Mouse (Mus musculus): ENCODE data around the gene Gamt.
"Not testable (repeated sequence)": the region's sequence is repeated elsewhere in the genome, so short reads cannot be mapped to it uniquely, and the experiment has no call there.

Gamt gene

DNA sequence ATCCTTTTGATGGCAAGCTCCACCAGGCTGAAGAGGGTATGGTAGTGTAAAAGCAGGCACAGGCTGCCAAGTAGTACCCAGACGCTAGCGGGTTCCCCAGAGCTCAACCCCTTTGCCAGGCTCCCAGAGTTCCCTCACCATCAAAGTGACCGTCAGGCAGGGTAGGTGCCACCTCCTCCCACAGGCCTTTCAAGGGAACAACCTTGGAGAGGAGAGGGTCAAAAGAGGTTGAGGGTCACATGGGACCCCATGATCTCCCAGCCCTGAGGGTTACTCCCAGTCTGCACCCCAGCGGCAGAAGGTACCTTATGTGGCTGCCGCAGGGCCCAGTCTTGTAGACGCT, 1.4 kb downstream of the Gamt start:
- DNase-seq (ENCODE audit: extremely low read depth, low read depth, low spot score): no peak

GRCm38 (mm10) chr10:80258752-80259462, 1.9 kb downstream of the Gamt start:
- DNase-seq (ENCODE audit: extremely low read depth, low read depth, low spot score): no peak

GRCm38 (mm10) chr10:80257936-80258335, 2.9 kb downstream of the Gamt start:
- DNase-seq (ENCODE audit: extremely low read depth, low read depth, low spot score): no peak

DNA sequence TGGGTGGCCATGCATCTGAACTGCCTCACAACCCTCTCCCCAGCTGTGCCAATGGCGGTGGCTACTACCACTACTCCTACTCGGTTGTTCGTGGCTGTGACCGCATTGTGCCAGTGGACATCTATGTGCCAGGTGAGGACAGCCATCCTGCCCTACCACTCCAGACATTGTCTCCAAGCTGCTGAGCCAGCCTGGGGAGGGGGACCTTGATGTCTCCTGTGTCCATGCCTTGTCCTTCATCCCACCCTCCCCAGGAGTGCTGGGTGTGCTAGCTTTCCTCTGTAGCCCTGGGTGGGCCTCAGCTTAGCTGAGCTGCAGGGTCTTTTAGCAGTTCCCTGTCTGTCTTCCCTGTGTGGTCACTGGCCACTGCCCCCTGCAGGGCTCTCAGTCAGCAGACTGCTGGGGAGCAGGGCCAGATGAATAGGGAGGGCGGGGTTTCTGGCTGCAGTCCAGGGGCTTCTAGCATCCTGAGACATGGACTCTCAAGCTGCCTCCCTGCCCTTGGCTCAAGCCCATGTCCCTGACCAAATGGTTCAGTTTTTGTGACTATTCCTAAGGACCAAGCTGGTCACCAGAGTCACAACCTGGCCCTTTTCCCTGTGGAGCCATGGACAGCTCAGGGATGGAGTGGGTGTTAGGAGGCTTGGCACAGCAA, 4.8 kb downstream of the Gamt start:
- no peak for DNase-seq (ENCODE audit: extremely low read depth, low read depth, low spot score)

DNA sequence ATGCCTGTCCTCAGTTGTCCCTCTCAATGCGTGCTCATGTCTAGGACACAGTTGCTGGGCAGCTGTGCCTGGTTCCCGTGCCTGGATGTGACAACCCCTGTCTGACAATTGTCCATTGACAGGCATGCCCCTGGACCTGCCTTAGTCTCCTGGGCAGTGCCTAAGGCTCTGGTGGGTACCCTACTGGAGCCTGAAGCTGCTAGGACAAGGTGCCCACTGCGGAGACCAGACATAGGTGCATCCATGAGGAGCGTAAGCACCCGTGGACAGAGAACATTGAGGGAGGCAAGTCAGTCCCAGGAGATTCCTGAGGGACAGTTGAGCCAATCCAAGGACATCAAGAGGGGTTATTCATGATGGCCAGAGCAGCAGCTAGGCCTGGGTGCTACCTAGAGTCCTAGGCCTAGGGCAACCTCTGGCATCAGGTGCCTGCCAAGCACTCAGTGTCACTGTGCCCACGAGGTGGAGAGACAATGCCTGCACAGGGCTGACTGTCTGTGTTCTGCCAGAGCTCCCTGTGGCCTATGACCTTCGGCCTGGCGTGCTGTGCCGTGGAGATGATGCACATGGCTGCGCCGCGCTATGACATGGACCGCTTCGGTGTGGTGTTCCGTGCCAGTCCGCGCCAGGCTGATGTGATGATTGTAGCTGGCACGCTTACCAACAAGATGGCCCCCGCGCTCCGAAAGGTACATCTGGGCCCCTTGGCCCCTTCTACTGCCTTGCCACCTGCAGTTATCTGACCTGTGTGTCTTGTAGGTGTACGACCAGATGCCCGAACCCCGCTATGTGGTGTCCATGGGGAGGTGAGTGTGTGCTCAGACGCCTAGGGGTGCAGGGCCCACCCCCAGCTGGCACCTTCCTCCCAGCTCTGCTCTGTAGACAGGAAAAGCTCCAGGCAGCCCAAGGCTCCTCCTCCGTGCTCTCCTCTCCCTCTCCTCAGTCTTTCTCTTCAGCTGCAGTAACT, 6.2 kb downstream of the Gamt start:
- no peak for DNase-seq (ENCODE audit: extremely low read depth, low read depth, low spot score)

DNA sequence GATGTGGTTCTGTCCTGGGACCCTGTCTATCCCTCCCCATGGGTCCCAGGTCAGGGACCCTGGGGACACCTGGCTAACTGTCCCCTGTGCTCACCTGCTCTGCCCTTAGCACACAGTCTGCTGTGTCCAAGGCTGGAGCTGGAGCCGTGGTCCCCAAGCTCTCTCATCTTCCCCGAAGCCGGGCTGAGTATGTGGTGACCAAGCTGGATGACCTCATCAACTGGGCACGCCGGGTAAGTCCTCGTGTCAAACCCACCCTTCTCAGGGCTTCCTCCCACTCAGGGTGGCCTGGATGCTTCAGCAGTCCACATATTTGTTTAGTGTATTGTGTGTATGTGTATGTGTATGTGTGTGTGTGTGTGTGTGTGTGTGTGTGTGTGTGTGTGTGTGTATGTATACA, 7.3 kb downstream of the Gamt start:
- DNase-seq (ENCODE audit: extremely low read depth, low read depth, low spot score): no peak

DNA sequence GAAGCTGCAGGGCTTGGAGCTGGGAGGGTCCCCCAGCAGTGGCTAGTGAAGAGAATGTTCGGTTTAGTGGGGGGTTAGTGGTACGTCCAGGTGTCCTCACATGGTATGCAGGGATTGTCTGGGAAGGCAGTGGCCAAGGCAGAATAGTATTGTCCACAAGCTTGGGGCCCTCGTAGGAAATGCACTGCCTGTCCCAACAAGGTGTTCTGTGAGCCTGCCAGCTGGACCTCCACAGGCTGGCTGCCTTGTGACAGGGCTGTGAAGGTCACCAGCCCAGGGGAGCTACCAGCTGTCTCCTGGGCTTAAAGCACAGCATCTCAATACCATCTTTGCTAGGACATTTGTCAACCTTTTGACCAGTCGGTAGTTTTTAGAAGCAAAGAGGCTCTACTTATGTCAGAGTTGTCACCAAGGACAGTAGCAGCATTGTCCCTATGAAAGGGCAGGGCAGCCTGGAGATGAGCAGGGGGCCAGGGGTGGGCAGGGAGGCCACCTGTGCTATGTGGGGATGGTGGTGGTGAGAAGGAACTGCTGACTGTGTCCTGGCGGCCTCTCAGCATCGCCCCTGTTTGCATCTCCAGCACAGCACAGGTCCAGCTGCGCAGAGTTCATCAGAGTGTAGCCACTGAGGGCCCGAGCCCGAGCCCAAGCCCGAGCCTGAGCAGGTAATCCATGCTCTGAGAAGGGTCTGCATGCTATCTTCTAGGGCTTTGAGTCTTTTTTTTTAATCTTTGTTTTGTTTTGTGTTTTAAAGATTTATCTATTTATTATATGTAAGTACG, 8.1 kb downstream of the Gamt start:
- DNase-seq (ENCODE audit: extremely low read depth, low read depth, low spot score): no peak

DNA sequence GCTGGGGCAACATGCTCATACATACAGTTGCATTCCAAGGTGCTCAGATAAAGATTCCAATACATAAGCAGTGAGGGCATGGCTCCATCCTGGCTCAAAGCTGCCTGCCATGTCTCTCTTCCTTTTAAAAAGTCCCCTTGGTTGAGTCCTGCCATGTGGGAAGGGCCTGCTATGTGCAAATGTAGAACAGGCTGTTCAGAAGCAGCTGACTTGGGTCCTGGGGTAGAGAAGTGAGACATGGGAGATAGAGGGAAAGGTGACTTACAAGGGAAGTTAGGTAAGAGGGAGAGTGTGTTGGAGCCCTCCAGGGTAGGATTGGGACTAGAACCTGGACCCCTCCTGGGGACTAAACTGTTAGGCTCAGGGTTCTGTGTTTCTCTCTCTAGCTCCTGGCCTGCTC, 8.8 kb downstream of the Gamt start:
- DNase-seq (ENCODE audit: extremely low read depth, low read depth, low spot score): no peak

DNA sequence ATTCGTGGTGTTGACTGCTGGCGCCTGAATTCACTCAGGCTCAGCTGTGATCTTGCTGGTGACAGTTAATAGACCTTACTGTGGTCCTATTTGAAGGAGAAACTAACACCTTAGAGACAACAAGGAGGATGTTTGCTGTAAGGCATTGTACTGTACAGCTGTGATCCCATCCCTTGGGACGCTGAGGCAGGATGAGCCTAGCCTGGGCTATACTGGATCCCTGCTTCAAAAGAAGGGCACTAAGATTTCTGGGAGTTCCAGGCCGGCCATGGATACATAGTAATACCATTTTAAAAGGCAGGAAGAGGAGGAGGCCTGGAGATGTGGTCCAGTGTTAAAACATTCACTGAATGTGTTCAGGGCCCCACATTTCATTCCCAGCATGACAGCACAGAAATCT, 10.2 kb downstream of the Gamt start:
- no peak for DNase-seq (ENCODE audit: extremely low read depth, low read depth, low spot score)

- DNase-seq (ENCODE audit: extremely low read depth, low read depth, low spot score): no peak
These were observed 10.8 kb downstream of the Gamt start for GRCm38 (mm10) chr10:80250059-80250458.

GRCm38 (mm10) chr10:80248971-80249640, 11.7 kb downstream of the Gamt start, which contains the start of gene Ndufs7:
Gene Ndufs7, plus strand, starts transcription at chr10:80249121.
- peak; percentile 52 for DNase-seq (ENCODE audit: extremely low read depth, low read depth, low spot score)

GRCm38 (mm10) chr10:80248437-80248836, 12.4 kb downstream of the Gamt start:
- DNase-seq (ENCODE audit: extremely low read depth, low read depth, low spot score): not testable (repeated sequence)

DNA sequence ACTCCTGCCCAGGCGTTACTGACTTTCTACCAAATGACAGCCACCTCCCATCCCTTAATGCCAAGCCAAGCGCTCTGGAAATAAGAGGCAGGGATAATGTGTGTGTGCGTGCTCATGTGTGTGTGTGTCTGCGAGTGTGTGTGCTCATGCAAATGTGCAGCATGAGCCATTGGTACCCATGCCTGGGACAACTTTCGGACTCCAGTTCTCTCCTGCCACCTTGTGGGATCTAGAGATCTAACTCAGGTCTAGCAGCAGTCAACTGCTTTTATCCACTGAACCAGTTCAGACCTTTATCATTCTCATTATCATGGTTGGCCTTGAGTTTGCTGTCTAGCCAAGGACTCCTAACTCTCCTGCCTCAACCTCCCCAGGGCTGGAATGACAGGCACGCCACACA, 13.0 kb downstream of the Gamt start:
- no peak for DNase-seq (ENCODE audit: extremely low read depth, low read depth, low spot score)

GRCm38 (mm10) chr10:80245600-80245999, 15.2 kb downstream of the Gamt start:
- no peak for DNase-seq (ENCODE audit: extremely low read depth, low read depth, low spot score)

- DNase-seq (ENCODE audit: extremely low read depth, low read depth, low spot score): no peak
These were observed 15.9 kb downstream of the Gamt start for GRCm38 (mm10) chr10:80244791-80245399.

DNA sequence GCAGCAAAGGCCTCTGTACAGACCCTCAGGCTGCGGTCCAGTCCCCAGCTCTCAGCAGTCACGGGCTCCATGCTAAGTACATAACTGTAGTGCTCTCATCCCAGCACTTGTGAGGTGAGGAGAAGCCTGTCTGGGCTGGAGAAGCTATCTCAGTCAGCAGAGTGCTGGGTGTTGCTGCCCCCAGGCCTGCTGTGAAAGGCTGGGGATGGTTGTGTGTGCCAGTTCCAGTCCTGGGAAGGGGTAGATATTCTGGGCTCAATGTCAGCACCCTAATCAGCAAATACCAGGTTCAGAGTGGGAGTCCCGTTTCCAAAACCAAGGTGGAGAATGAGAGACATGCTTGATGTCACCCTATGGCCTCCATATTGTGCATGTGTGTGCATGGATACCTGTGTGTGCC, 18.2 kb downstream of the Gamt start:
- no peak for DNase-seq (ENCODE audit: extremely low read depth, low read depth, low spot score)

- no peak for DNase-seq (ENCODE audit: extremely low read depth, low read depth, low spot score)
These were observed 18.7 kb downstream of the Gamt start for GRCm38 (mm10) chr10:80242088-80242487.

DNA sequence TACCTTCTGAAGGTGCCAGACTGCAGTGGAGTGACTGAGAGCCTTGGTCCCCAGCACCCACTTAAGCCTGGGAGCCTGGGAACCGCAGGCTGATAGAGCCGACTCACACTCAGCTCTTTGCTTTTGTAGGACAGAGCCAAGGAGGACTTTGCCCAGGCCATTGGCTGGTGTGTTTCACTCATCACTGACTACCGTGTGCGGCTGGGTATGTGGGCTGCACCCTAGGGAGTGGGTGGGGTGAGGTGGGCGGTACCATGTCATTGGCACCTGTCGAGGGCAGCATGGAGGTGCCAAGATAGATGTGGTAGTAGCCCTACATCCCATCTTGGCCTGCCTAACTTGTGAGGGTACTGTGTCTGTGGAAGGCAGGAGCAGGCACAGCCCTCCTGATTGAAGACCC, 21.0 kb downstream of the Gamt start:
- DNase-seq (ENCODE audit: extremely low read depth, low read depth, low spot score): no peak

- DNase-seq (ENCODE audit: extremely low read depth, low read depth, low spot score): no peak
These were observed 22.5 kb downstream of the Gamt start for GRCm38 (mm10) chr10:80238306-80238705.

- no peak for DNase-seq (ENCODE audit: extremely low read depth, low read depth, low spot score)
These were observed 23.8 kb downstream of the Gamt start for GRCm38 (mm10) chr10:80237020-80237419.

All from fat pad, adult 2 months (tissue).